Mouse (Mus musculus) bone marrow, adult 2 months (tissue): Measurements from ENCODE around the gene Gda.

ENCODE experiments used
- CTCF ChIP-seq: fragments of 200-500 bp; IDR thresholded peaks from 2 replicates; pipeline ENCODE4 v1.5.1; 2011; ENCODE audit warnings: low read length, control low read depth; ENCODE audit not compliant: control insufficient read depth, insufficient read depth
- POLR2A ChIP-seq: fragments of 200-500 bp; IDR thresholded peaks from 2 replicates; pipeline ENCODE4 v1.6.1; 2011; ENCODE audit warnings: low read depth, mild to moderate bottlenecking, control low read depth, low read length, borderline replicate concordance; ENCODE audit not compliant: control insufficient read depth

DNA sequence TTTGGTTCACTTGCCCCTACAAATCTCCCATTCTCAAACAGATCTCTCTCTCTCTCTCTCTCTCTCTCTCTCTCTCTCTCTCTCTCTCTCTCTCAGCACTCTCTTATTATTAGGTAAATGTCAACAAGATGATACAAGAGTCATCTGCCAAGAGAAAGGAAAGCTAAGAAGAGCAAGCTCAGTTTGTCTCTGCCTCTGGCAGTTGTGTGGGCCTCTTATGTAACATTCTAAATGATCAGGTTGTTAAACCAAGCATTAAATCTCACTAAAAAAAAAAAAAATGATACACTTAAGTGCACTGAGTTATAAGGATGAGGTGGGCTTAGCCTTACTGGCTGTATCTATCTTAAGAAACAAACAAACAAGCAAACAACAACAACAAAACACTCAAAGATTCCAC lies 18.1 kb upstream of the Gda start:
- no peak for TF ChIP-seq CTCF
- no peak for TF ChIP-seq POLR2A
